Mouse (Mus musculus): Measurements from ENCODE around the gene 1700001O22Rik. TPM values are rescaled to one million over a fixed set of nuclear protein-coding genes. Genes with fewer than 3 reads are reported as not detected.

The 1700001O22Rik gene
- total and polyA plus RNA-seq, 3 experiments, result not detected

- in situ Hi-C loops (cut with MboI; ENCODE audit: low pct_ligation_motif_present, low pct_unique_long_range_greater_than_20kb, low sequenced_read_pairs) (no loop called here), dilution Hi-C loops (cut with MboI; ENCODE audit: extremely low pct_ligation_motif_present, extremely low pct_unique_long_range_greater_than_20kb, low sequenced_read_pairs) (no loop called here)
- Histone ChIP-seq H3K79me2 (replicated peaks; ENCODE audit: control insufficient read depth, extremely low read depth, insufficient read depth, poor library complexity, severe bottlenecking) (no peaks in the 10 kb centered on the region), H3K27ac (ENCODE audit: insufficient read depth, low read depth) (no peak overlapping the region), H3K4me3 (replicated peaks in 1 of 3; ENCODE audit: low read depth in 2 of 3, low read length in 2 of 3, poor library complexity in 1 of 3) (no peak overlapping the region), H3K9ac (ENCODE audit: insufficient read depth, low read depth) (no peak overlapping the region), H3K4me1 (ENCODE audit: control insufficient read depth in 1 of 2, insufficient read depth in 2 of 2) (peaks cover 14 to 51% of the 10 kb centered on the region in 2 experiments), H3K9me3 (replicated peaks; ENCODE audit: low read length) (peaks cover 12% of the 10 kb centered on the region), H3K4me2 (ENCODE audit: insufficient read depth, low read depth, poor library complexity, severe bottlenecking) (peak overlapping the region; percentile 81; the same call in 1 of the 2 replicates), H3K36me3 (replicated peaks in 1 of 2; ENCODE audit: control insufficient read depth in 1 of 2, insufficient read depth in 1 of 2, low read length in 1 of 2) (no peaks in the 10 kb centered on the region), H3K27me3 (replicated peaks) (peaks cover 11% of the 10 kb centered on the region)
- DNase-seq (ENCODE audit: extremely low read depth), result peak; percentile 74
- TF ChIP-seq RAD21 (IDR thresholded peaks at IDR 0.05; ENCODE audit: low read depth, low read length), result peak; percentile 35
- no peak for TF ChIP-seq MXI1 (IDR thresholded peaks at IDR 0.05; ENCODE audit: low read depth, low read length)
- TF ChIP-seq CHD1 (IDR thresholded peaks at IDR 0.05; ENCODE audit: low read depth, low read length), result no peak
- 0 out of 2 replicates have a peak, but pooled peaks have one; percentile 16 for TF ChIP-seq EP300 (IDR thresholded peaks at IDR 0.05; ENCODE audit: low read length)
- TF ChIP-seq SMC3 (IDR thresholded peaks at IDR 0.05; ENCODE audit: low read depth, low read length), result peak; percentile 59
- TF ChIP-seq ZC3H11A (IDR thresholded peaks at IDR 0.05; ENCODE audit: low read depth, low read length), result no peak
- TF ChIP-seq USF2 (conservative IDR thresholded peaks at IDR 0.05; ENCODE audit: low read depth, low read length), result no peak
- no peak for TF ChIP-seq JUN (IDR thresholded peaks at IDR 0.05; ENCODE audit: insufficient read depth, low read depth, low read length)
- TF ChIP-seq GABPA (IDR thresholded peaks at IDR 0.05; ENCODE audit: insufficient replicate concordance, low read depth, low read length), result no peak
- no peak for TF ChIP-seq UBTF (IDR thresholded peaks at IDR 0.05; ENCODE audit: low read depth, low read length)
- no peak for TF ChIP-seq TBP (conservative IDR thresholded peaks at IDR 0.05; ENCODE audit: low read depth, low read length)
- no peak for TF ChIP-seq E2F4 (IDR thresholded peaks at IDR 0.05; ENCODE audit: insufficient replicate concordance, low read depth, low read length)
- peak in 1 of 2 experiments; percentile 65; a peak in 2 of 4 replicates for TF ChIP-seq CTCF (conservative IDR thresholded peaks at IDR 0.05 in 1 of 2, IDR thresholded peaks at IDR 0.05 in 1 of 2; ENCODE audit: low read depth in 2 of 2, low read length in 2 of 2)
- TF ChIP-seq ZKSCAN1 (IDR thresholded peaks at IDR 0.05; ENCODE audit: borderline replicate concordance, low read depth, low read length), result no peak
- TF ChIP-seq PAX5 (IDR thresholded peaks at IDR 0.05; ENCODE audit: low read length), result no peak
- no peak for TF ChIP-seq NRF1 (IDR thresholded peaks at IDR 0.05; ENCODE audit: low read depth, low read length)
- TF ChIP-seq CHD2 (IDR thresholded peaks at IDR 0.05; ENCODE audit: low read length), result no peak
- TF ChIP-seq ELF1 (IDR thresholded peaks at IDR 0.05; ENCODE audit: low read depth, low read length), result peak; percentile 45
- TF ChIP-seq KAT2A (IDR thresholded peaks at IDR 0.05; ENCODE audit: insufficient replicate concordance, low read length), result no peak
- TF ChIP-seq NELFE (IDR thresholded peaks at IDR 0.05; ENCODE audit: low read depth, low read length), result no peak
- no peak for TF ChIP-seq ZMIZ1 (IDR thresholded peaks at IDR 0.05; ENCODE audit: low read depth, low read length)
- TF ChIP-seq MEF2A (IDR thresholded peaks at IDR 0.05; ENCODE audit: borderline replicate concordance, low read depth, low read length), result no peak
- no peak for TF ChIP-seq SIN3A (IDR thresholded peaks at IDR 0.05; ENCODE audit: low read length)
- TF ChIP-seq RCOR1 (conservative IDR thresholded peaks at IDR 0.05; ENCODE audit: low read depth, low read length), result no peak
- TF ChIP-seq MAZ (IDR thresholded peaks at IDR 0.05; ENCODE audit: low read depth, low read length), result no peak
- no peak for TF ChIP-seq IRF4 (IDR thresholded peaks at IDR 0.05; ENCODE audit: low read depth, low read length)
- TF ChIP-seq POLR2A (IDR thresholded peaks at IDR 0.05; ENCODE audit: low read depth, low read length), result no peak
- TF ChIP-seq MYC (IDR thresholded peaks at IDR 0.05; ENCODE audit: low read depth, low read length), result no peak
- TF ChIP-seq USF1 (IDR thresholded peaks at IDR 0.05; ENCODE audit: low read depth, low read length), result no peak
- no peak for TF ChIP-seq MAFK (IDR thresholded peaks at IDR 0.05; ENCODE audit: insufficient replicate concordance, low read length)
- TF ChIP-seq POLR2AphosphoS2 (IDR thresholded peaks at IDR 0.05; ENCODE audit: low read depth, low read length), result no peak
- TF ChIP-seq TCF12 (IDR thresholded peaks at IDR 0.05; ENCODE audit: low read depth, low read length), result no peak
- TF ChIP-seq BHLHE40 (IDR thresholded peaks at IDR 0.05; ENCODE audit: low read depth, low read length), result no peak
- no peak for TF ChIP-seq HCFC1 (IDR thresholded peaks at IDR 0.05; ENCODE audit: low read depth, low read length)
- no peak for TF ChIP-seq ETS1 (conservative IDR thresholded peaks at IDR 0.05; ENCODE audit: low read depth, low read length)
- TF ChIP-seq ZNF384 (IDR thresholded peaks at IDR 0.05; ENCODE audit: low read depth, low read length), result no peak
- no peak for TF ChIP-seq JUND (conservative IDR thresholded peaks at IDR 0.05; ENCODE audit: low read depth, low read length)
- 0 out of 2 replicates have a peak, but pooled peaks have one; percentile 52 for TF ChIP-seq MAX (IDR thresholded peaks at IDR 0.05; ENCODE audit: low read length)
Observed at GRCm38 (mm10) chr2:30769187-30769586, 34.3 kb downstream of the 1700001O22Rik start.

Measured in CH12.LX (cell line).